Mouse (Mus musculus) ES-Bruce4 (cell line): ENCODE measurements around the gene Ccdc62.

Source experiments
- CTCF ChIP-seq: IDR thresholded peaks from one replicate; pipeline ENCODE4 v1.8.1; 2011; ENCODE audit warnings: low read depth, low read length
- EP300 ChIP-seq: IDR thresholded peaks from 2 replicates; pipeline ENCODE4 v1.6.1; 2011; ENCODE audit warnings: low read depth, low read length; ENCODE audit not compliant: insufficient read depth
- POLR2A ChIP-seq: IDR thresholded peaks from one replicate; pipeline ENCODE4 v1.8.1; 2011; ENCODE audit warnings: low read length; ENCODE audit not compliant: insufficient read depth

DNA sequence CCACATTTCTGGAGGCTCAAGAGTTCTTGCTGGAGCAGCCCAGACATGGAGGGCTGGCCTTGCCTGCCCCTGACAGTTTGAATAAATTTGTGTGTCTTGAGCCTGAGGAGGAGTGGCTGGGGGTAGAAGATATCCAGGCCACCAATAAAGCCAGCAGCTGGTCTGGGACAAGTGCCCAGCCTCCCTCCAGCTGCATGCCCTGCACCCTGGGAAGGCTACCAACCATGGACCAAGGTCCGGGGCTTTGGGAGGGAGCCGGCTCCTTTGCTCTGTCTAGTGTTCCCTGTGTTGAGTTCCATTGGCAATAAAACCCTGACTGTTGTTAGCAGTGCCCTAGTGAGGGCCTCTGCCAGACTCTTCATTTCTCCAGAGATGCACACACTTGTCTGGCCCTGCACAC, 72.4 kb downstream of the Ccdc62 start:
- no peak for TF ChIP-seq CTCF
- TF ChIP-seq POLR2A = no peak
- no peak for TF ChIP-seq EP300
